Comparison of ENCODE assay signal across 15 mouse cellular contexts in the genomic region with DNA sequence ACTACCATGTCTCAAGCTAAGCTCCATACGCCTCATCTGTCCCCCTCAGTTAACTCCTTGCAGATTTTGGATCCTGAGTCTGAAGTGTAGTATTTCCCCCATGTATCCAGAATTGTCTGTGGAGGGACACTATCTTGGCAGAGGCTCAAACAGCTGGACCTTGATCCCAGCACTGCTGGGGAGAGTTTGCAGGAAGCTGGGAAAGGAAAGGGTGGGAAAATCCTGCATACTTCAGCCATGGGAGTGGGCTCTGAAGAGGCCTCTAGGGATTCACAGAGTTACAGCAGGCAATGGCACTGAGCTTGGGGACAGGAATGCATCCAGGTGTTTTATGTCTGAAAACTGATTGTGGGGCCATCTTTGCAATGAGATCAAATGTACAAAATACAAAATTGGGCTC.
DNase-seq lines count a peak whose midpoint lies in the region; ATAC-seq and TF ChIP-seq lines count a peak whose summit lies in the region.
"Had no signal": no experiment of that assay in that cellular context is flagged by ENCODE, and none has a peak within 500 bp of the region (broad histone marks: within the 10 kb centered on the region; RNA-seq: fewer than 3 reads in every experiment).

No protein-coding gene starts in this region.

- no peak overlapping the region for H3K4me2 ChIP-seq in lung, embryonic 16.5 days (ENCODE audit: low read depth, low read length)
- H3K4me2 ChIP-seq in intestine, embryonic 16.5 days (ENCODE audit: low read depth, low read length) = no peak overlapping the region
- H3K4me2 ChIP-seq: forebrain, embryonic 15.5 days; neural tube, embryonic 13.5 days had no signal

- no peaks in the 10 kb centered on the region for H3K36me3 ChIP-seq in heart, adult 2 months (ENCODE audit: control insufficient read depth, insufficient read depth, low read length)
- no peaks in the 10 kb centered on the region for H3K36me3 ChIP-seq in lung, embryonic 16.5 days (ENCODE audit: control insufficient read depth, insufficient read depth, low read length)
- no peaks in the 10 kb centered on the region; the same call in 1 of the 2 replicates for H3K36me3 ChIP-seq in intestine, embryonic 16.5 days (ENCODE audit: control insufficient read depth, insufficient read depth, low read length)
- H3K36me3 ChIP-seq: forebrain, embryonic 15.5 days; neural tube, embryonic 13.5 days had no signal

- no peaks in the 10 kb centered on the region for H3K79me2 ChIP-seq in heart, adult 2 months (replicated peaks; ENCODE audit: control insufficient read depth, insufficient read depth, low read length)

- WGBS in heart, adult 2 months = 58% methylated on average over 1 of the region's 1 CpGs
- 29% methylated on average over 1 of the region's 1 CpGs for WGBS in lung, embryonic 16.5 days
- WGBS in intestine, embryonic 16.5 days = 70% methylated on average over 1 of the region's 1 CpGs

- DNase-seq in heart, postnatal 4 days = peak; percentile 18
- DNase-seq in heart, adult 2 months = no peak
- no peak for DNase-seq in lung, adult 18-20 months
- peak; percentile 19 for DNase-seq in mesoderm, embryonic 11.5 days (ENCODE audit: low read depth, low spot score)
- no peak for DNase-seq in cerebellum, postnatal 10 days
- no peak for DNase-seq in spleen, postnatal 10 days (ENCODE audit: low spot score in 2 of 2)
- DNase-seq: adrenal gland, postnatal 14 days; cerebellum, postnatal 25 days; gastrocnemius, adult 2 months; layer of hippocampus, postnatal 36 days; liver had no signal

- no peaks in the 10 kb centered on the region; the same call in 1 of the 2 replicates for H3K9me3 ChIP-seq in lung, embryonic 16.5 days (ENCODE audit: control insufficient read depth, low read length)
- no peaks in the 10 kb centered on the region; the same call in 1 of the 2 replicates for H3K9me3 ChIP-seq in intestine, embryonic 16.5 days (ENCODE audit: control insufficient read depth, low read length)
- H3K9me3 ChIP-seq: forebrain, embryonic 15.5 days had no signal

- intact Hi-C loops in heart, adult 2 months (cut with DNase I) = no loop called here

- no peak for TF ChIP-seq POLR2A in heart, adult 2 months (IDR thresholded peaks at IDR 0.05; ENCODE audit: insufficient read depth, low read depth, low read length)

- no peak overlapping the region for H3K4me3 ChIP-seq in heart, adult 2 months
- no peak overlapping the region for H3K4me3 ChIP-seq in lung, embryonic 16.5 days (ENCODE audit: low read length)
- H3K4me3 ChIP-seq in intestine, embryonic 16.5 days (ENCODE audit: low read length) = no peak overlapping the region
- H3K4me3 ChIP-seq: forebrain, embryonic 15.5 days; gastrocnemius, adult 2 months; neural tube, embryonic 13.5 days had no signal

- peak; percentile 91 for ATAC-seq in lung, embryonic 16.5 days (ENCODE audit: low read depth)
- peak; percentile 77 for ATAC-seq in intestine, embryonic 16.5 days
- ATAC-seq: forebrain, embryonic 15.5 days had no signal

- H3K27me3 ChIP-seq in heart, adult 2 months (ENCODE audit: control insufficient read depth, insufficient read depth, low read length) = no peaks in the 10 kb centered on the region
- no peaks in the 10 kb centered on the region for H3K27me3 ChIP-seq in lung, embryonic 16.5 days (ENCODE audit: control insufficient read depth, insufficient read depth, low read depth, low read length)
- H3K27me3 ChIP-seq in intestine, embryonic 16.5 days (replicated peaks; ENCODE audit: control insufficient read depth, insufficient read depth, low read length) = no peaks in the 10 kb centered on the region
- H3K27me3 ChIP-seq: forebrain, embryonic 15.5 days; neural tube, embryonic 13.5 days had no signal

- H3K27ac ChIP-seq in heart, adult 2 months = no peak overlapping the region
- H3K27ac ChIP-seq in lung, embryonic 16.5 days (ENCODE audit: low read length) = peak overlapping the region; percentile 91
- H3K27ac ChIP-seq in intestine, embryonic 16.5 days (ENCODE audit: low read length) = peak overlapping the region; percentile 63
- H3K27ac ChIP-seq: forebrain, embryonic 15.5 days; gastrocnemius, adult 2 months; neural tube, embryonic 13.5 days had no signal

- no peak overlapping the region for H3K9ac ChIP-seq in heart, adult 2 months (ENCODE audit: low read depth, low read length)
- H3K9ac ChIP-seq in lung, embryonic 16.5 days (ENCODE audit: low read length) = no peak overlapping the region
- no peak overlapping the region for H3K9ac ChIP-seq in intestine, embryonic 16.5 days (ENCODE audit: low read depth, low read length)
- H3K9ac ChIP-seq: forebrain, embryonic 15.5 days; neural tube, embryonic 13.5 days had no signal

- no peak for TF ChIP-seq EP300 in heart, adult 2 months (IDR thresholded peaks at IDR 0.05; ENCODE audit: insufficient read depth, low read depth, low read length)

- TF ChIP-seq CTCF in heart, adult 2 months (IDR thresholded peaks at IDR 0.05) = no peak

- H3K4me1 ChIP-seq in heart, adult 2 months (ENCODE audit: control insufficient read depth, insufficient read depth, low read length) = no peaks in the 10 kb centered on the region
- H3K4me1 ChIP-seq in lung, embryonic 16.5 days (replicated peaks; ENCODE audit: control insufficient read depth, insufficient read depth, low read length) = peaks cover 7% of the 10 kb centered on the region
- H3K4me1 ChIP-seq in intestine, embryonic 16.5 days (ENCODE audit: control insufficient read depth, insufficient read depth, low read length) = peaks cover 12% of the 10 kb centered on the region
- H3K4me1 ChIP-seq: forebrain, embryonic 15.5 days had no signal

Comparison
In these comparisons a context has a peak if more than half of its experiments do, and no peak if none do; other contexts are left out.
1. DNase-seq: peak in heart, postnatal 4 days (single experiment) and mesoderm, embryonic 11.5 days (single experiment); none in heart, adult 2 months (0 of 2), lung, adult 18-20 months (0 of 2), cerebellum, postnatal 10 days (0 of 2) and spleen, postnatal 10 days (0 of 2).